Mouse (Mus musculus): Measurements from ENCODE around the gene Olfm1.
A peak's percentile ranks its signal among the peaks of the same experiment; 100 is the strongest.

Gene Olfm1

GRCm38 (mm10) chr2:28204677-28205466 is 12.1 kb downstream of the Olfm1 start:
- DNase-seq (ENCODE audit: low read depth, low spot score) = no peak

GRCm38 (mm10) chr2:28205467-28205805 is 12.6 kb downstream of the Olfm1 start:
- peak; percentile 73 for DNase-seq (ENCODE audit: low read depth, low spot score)

DNA sequence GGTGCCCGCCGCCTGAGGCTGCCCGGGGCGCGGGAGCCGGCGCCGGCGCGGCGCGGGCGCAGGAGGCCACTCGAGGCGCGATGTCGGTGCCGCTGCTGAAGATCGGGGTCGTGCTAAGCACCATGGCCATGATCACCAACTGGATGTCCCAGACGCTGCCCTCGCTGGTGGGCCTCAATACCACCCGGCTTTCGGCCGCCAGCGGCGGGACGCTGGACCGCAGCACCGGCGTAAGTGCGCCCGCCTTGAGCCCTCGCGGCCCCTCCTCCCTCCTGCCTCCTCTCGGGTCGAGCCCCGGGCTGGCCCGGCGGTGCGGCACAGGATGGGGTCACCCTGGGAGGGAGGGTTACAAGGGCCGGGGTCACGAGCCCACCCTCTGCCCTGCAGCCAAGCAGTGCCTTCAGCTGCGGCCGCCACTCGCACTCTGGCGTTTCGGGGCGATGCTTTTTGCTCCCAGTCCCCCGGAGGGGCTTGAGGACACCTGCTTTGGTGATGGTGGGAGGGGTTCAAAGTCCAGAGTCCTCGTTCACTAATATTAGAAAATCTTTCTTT is 13.2 kb downstream of the Olfm1 start:
- DNase-seq (ENCODE audit: low read depth, low spot score) = peak; percentile 21

GRCm38 (mm10) chr2:28206472-28206871 is 13.7 kb downstream of the Olfm1 start:
- DNase-seq (ENCODE audit: low read depth, low spot score) = no peak

DNA sequence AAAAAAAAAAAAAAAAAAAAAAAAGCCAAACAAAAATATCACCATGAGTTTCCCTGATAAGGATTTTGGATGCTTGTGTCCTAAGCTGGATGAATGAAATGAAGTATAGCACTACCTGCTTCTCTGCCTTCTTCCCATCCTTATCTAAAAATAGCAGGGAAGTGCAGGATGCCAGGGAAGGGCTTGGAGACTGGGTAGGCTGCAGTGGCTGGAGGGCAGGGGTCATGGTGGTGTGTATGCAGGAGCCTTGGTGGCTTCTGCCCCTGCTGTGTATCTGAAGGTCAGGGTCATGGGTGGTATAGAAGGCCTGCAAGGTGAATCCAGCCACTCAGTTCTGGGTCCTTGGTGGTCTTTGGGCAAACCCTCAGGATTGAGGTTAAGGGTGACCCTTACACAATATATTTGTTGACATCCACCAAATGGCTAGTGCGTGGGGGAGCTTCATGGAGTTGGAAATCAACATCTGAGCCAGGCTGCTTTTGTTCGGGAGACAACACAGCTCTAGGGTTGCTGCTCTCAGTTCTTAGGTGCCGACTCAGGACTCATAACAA is 14.5 kb downstream of the Olfm1 start:
- no peak for DNase-seq (ENCODE audit: low read depth, low spot score)

- DNase-seq (ENCODE audit: low read depth, low spot score) = no peak
These were observed 15.4 kb downstream of the Olfm1 start for GRCm38 (mm10) chr2:28208130-28208745.

DNA sequence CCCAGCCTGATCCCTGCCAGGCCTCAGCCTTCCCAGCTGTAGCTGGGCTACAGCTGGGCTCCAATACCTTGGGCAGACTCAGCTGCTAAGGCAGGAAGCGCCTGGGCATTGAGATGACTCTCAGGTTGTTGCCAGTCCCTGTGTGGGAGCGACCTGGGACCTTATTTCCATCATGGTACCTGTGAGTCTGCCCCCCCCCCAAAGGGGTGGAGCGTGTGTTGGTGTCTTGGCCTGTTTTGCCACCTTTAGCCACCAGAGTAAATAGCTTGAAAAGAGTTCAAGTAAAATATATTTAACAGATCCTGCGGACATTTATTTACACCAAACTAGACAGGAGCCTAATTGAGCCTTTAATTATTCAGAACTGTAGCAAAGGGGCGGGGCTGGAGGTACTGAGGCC is 16.4 kb downstream of the Olfm1 start:
- DNase-seq (ENCODE audit: low read depth, low spot score) = no peak

DNA sequence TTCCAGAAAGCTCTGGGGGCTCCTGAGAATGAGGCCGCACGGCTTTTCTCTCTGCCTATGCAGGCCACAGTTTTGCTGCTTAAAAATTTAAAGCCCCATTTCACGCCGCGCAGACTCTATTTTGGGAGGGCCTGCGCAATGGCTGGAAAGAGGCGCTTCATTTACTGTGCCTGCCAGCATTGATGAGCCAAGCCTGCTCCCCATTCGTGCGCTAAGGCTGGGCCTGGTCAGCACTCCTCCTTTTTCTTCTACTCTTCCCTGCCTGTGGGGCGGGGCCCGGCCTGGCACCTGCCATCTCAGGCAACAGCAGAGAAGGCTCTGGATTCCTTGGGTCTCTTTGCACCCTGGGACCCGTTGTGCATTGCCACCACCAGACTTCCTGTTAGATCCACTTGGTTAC is 16.9 kb downstream of the Olfm1 start:
- DNase-seq (ENCODE audit: low read depth, low spot score) = no peak

GRCm38 (mm10) chr2:28210273-28210672 is 17.5 kb downstream of the Olfm1 start:
- no peak for DNase-seq (ENCODE audit: low read depth, low spot score)

DNA sequence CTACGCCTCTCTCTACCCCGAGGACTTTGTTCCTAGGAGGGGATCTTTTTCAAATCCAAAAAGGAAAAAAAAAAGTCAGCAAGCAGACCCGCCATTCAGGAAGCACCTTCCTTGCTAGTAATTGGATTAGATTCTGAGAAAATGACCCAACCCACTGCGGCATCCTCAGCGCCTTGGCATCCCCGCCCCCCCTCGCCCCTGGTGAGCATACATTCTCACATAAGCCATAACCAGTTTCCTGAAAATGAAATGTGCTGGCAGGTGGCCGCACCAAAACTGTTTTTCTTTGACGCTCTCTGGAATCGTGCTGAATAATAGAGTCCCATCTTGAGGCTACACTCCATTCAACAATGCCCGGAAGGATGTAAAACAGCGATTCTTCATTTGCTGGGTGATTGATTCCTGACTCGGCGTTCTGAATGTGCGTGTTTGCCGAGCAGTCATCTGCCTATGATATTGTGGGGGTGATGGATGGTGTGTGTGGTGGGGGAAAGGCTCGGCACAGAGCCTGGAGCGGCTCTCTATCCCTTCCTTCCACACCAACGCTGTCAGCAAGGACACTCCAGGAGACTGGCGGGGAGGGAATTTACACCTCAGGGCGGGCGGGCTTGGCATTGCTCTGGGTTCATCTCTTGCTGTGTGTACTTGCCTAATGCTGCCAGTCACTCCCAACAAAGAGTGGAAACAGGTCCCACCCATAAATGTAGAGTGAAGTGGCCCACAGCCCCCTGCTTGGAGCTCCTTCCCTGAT is 18.9 kb downstream of the Olfm1 start:
- DNase-seq (ENCODE audit: low read depth, low spot score) = no peak

DNA sequence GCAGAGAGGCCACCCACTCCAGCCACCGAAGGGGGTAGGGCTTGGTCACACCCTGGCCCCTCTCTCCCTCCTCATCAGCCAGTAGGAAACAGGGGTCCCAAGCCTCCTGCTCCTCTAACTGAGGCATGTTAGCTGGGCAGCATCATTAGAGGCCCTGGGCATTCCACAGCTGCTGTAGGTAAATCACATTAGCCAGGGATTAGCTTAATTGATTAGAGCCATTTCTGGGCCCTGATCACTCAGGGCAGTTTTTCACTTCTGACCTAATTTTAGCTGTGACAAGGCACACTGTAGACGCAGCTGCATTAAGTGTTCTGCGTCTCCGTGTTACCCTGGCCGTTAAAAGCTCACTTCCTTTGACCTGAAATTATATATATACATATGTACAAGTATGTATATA is 20.1 kb downstream of the Olfm1 start:
- no peak for DNase-seq (ENCODE audit: low read depth, low spot score)

DNA sequence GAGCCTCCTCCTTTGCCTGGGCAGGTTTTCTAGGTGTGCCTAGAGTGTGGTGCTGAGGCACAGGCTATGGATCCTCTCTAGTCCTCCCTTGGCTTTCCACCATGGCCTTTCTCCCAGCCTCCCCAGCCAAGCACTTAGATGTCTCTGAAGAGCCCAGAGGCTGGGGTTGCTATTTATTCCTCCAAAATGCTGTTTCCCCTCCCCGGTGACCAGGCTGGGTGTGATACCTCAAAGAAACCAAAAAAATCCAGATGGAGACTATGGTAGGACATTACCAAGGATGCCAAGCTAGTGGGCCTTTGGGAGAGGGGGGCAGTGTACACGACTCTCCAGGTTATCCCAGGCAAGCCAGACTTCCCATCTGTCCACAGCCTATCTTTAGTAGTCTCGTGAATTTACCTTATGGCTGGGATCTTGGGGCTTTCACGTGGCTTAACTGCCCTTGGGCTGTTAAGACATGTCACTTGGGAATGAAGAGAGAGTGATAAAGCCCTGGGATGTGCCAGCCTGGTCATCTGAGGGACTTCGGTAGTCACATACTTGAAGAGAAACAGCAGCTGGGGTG is 23.5 kb downstream of the Olfm1 start:
- DNase-seq (ENCODE audit: low read depth, low spot score) = no peak

DNA sequence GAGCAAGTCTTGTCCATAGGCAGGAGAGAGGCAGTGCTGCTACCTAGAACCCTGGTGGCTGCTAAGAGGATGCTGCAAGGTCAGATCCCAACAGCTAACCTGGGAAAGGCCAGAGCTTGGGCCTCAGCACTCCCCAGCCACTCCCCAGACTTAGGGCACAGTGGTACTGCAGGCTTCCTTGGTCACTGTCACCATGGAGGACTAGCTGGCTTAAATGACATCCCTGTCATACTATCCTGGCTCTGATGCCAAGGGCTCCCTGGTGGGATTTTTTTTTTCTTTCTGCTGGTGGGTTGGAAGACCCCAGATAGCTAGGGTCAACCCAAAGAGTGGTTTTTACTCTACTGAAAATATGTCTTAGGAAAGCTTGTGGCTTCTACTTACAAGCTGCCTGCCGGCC is 25.0 kb downstream of the Olfm1 start:
- no peak for DNase-seq (ENCODE audit: low read depth, low spot score)

DNA sequence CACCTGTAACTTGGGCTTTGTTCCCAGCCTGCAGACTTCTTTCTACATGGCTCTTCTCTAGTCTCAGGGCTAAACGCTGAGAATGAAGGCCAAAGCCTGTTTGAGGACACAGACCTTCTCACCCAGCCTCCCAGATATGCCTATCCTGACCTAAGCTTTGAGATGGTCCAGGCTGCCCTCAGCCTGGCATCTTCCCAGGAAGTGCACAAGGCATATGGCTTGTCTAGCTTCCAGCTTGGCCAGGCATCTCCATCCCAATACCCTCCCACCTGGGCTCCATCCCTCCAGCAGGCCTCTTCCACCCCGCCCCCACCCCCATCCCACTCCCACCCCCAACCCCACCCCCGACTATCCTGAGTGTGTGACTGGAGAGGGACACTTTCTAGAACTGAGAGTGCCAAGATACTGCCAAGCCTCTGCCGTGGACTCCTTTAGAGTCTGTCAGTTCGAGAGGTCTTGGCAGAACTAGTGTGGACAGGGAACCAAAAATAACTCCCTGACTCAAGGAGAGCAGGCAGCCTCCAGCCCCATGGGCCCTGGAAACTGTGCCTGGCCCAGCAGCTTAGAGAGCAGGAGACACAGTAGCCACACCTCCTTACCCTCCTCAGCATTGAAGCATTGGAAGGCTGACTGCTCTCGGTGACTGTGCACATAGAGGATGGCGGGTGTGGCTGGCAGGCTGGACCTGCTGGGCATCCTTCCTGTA is 26.0 kb downstream of the Olfm1 start:
- DNase-seq (ENCODE audit: low read depth, low spot score) = no peak

DNA sequence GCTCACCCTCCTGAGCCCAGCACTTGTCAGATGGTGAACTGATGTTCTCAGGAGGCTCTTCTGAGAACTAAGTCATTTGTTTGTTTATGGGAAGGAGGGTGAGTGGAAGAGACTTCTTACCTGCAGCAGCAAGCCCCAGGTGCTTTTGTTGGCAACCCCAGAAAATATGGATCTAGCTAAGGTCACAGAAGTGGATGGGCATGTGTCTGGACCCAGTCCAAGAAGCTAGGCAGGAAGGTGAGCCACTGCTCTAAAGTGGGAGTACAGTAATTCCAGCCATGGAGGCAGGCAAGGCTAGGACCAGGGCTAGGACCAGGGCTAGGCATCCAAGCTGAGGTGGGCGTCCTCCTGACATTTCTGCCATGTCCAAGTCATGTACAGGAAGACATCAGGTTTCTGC is 26.8 kb downstream of the Olfm1 start:
- DNase-seq (ENCODE audit: low read depth, low spot score) = no peak

- DNase-seq (ENCODE audit: low read depth, low spot score) = no peak
These were observed 29.0 kb downstream of the Olfm1 start for GRCm38 (mm10) chr2:28221803-28222202.

GRCm38 (mm10) chr2:28224819-28225218 is 32.0 kb downstream of the Olfm1 start:
- DNase-seq (ENCODE audit: low read depth, low spot score) = no peak

- no peak for DNase-seq (ENCODE audit: low read depth, low spot score)
These were observed 33.1 kb downstream of the Olfm1 start for GRCm38 (mm10) chr2:28225906-28226305.

GRCm38 (mm10) chr2:28226971-28227370 is 34.2 kb downstream of the Olfm1 start:
- DNase-seq (ENCODE audit: low read depth, low spot score) = no peak

GRCm38 (mm10) chr2:28227589-28228191 is 34.9 kb downstream of the Olfm1 start:
- no peak for DNase-seq (ENCODE audit: low read depth, low spot score)

DNA sequence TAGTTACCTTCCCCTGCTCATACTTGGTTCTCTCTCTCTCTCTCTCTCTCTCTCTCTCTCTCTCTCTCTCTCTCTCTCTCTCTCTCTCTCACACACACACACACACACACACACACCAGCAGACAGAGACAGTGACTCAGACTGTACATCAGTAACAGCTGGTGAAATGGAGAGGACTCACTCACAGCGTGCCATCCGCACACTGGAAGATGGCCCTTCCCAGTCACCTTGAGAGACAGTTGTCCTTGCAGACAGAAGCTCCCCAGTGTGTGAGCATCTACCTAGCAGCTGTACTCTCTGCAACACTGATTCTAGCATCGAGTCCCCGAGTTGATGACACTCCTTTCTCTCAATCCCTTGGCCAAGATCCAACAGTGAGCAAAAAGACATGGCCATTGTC is 35.6 kb downstream of the Olfm1 start:
- no peak for DNase-seq (ENCODE audit: low read depth, low spot score)
